ENCODE assay signal across 12 mouse cellular contexts in genomic region chr19:3972229-3972628, GRCm38 (mm10). TPM values are rescaled to one million over a fixed set of nuclear protein-coding genes. Genes with fewer than 3 reads are reported as not detected.
DNase-seq lines count a peak whose midpoint lies in the region; ATAC-seq lines count a peak whose summit lies in the region.
"Had no signal": no experiment of that assay in that cellular context is flagged by ENCODE, and none has a peak within 500 bp of the region (broad histone marks: within the 10 kb centered on the region; RNA-seq: fewer than 3 reads in every experiment).

Aldh3b2 (plus strand) TSS chr19:3972328.

- H3K27me3 ChIP-seq in liver, embryonic 13.5 days: 0 out of 2 replicates have a peak, but pooled peaks cover 8% of the 10 kb centered on the region
- no peaks in the 10 kb centered on the region for H3K27me3 ChIP-seq in stomach, embryonic 15.5 days (replicated peaks)

- H3K9me3 ChIP-seq in liver, embryonic 13.5 days (replicated peaks): no peaks in the 10 kb centered on the region
- no peaks in the 10 kb centered on the region for H3K9me3 ChIP-seq in stomach, embryonic 15.5 days
- H3K9me3 ChIP-seq: heart, embryonic 15.5 days had no signal

- peak within 1 kb of the TSS; percentile 2; the same call in 1 of the 2 replicates for H3K27ac ChIP-seq in liver, embryonic 13.5 days
- H3K27ac ChIP-seq in stomach, embryonic 15.5 days: peak within 1 kb of the TSS; percentile 51; the same call in 1 of the 2 replicates
- H3K27ac ChIP-seq: heart, embryonic 15.5 days had no signal

- 0 out of 2 replicates have a peak within 1 kb of the TSS, but pooled peaks have one; percentile 10 for H3K4me2 ChIP-seq in liver, embryonic 13.5 days
- H3K4me2 ChIP-seq in stomach, embryonic 15.5 days: 0 out of 2 replicates have a peak within 1 kb of the TSS, but pooled peaks have one; percentile 3
- H3K4me2 ChIP-seq: heart, embryonic 15.5 days had no signal

- peak within 1 kb of the TSS; percentile 36; the same call in 1 of the 2 replicates for H3K9ac ChIP-seq in liver, embryonic 13.5 days
- no peak within 1 kb of the TSS for H3K9ac ChIP-seq in stomach, embryonic 15.5 days
- H3K9ac ChIP-seq: heart, embryonic 15.5 days had no signal

- peaks cover 26% of the 10 kb centered on the region for H3K4me1 ChIP-seq in liver, embryonic 13.5 days (replicated peaks)
- H3K4me1 ChIP-seq in stomach, embryonic 15.5 days: no peaks in the 10 kb centered on the region; the same call in 1 of the 2 replicates

- WGBS in liver, embryonic 13.5 days (ENCODE audit: insufficient replicate concordance): 37% methylated on average over 9 of the region's 9 CpGs
- 22% methylated on average over 9 of the region's 9 CpGs for WGBS in stomach, embryonic 15.5 days

- no peak for DNase-seq in adrenal gland, postnatal 25 days
- no peak for DNase-seq in adrenal gland, postnatal 10 days
- DNase-seq in liver, embryonic 13.5 days: peak; percentile 63
- DNase-seq in ovary, adult 18-20 months (ENCODE audit: low spot score): no peak
- DNase-seq in heart, postnatal 4 days: no peak
- no peak for DNase-seq in thymus, postnatal 4 days
- DNase-seq: cerebellum, adult 2 months; kidney, adult 2 months had no signal

- H3K4me3 ChIP-seq in liver, embryonic 13.5 days (replicated peaks): no peak within 1 kb of the TSS
- 0 out of 2 replicates have a peak within 1 kb of the TSS, but pooled peaks have one; percentile 2 for H3K4me3 ChIP-seq in stomach, embryonic 15.5 days (replicated peaks)
- H3K4me3 ChIP-seq: heart, embryonic 15.5 days had no signal

- H3K36me3 ChIP-seq in liver, embryonic 13.5 days: no peaks in the 10 kb centered on the region
- no peaks in the 10 kb centered on the region for H3K36me3 ChIP-seq in stomach, embryonic 15.5 days
- H3K36me3 ChIP-seq: heart, embryonic 15.5 days had no signal

- ATAC-seq in erythroblast, adult 5-6 weeks (replicated peaks; ENCODE audit: low FRiP score, poor library complexity, severe bottlenecking): peak; percentile 87
- peak; percentile 87 for ATAC-seq in liver, embryonic 13.5 days (ENCODE audit: low read depth)
- peak; percentile 74; the same call in 1 of the 2 replicates for ATAC-seq in stomach, embryonic 15.5 days (ENCODE audit: insufficient read depth, low FRiP score, low read depth)

RNA-seq across cellular contexts. Expression of gene Aldh3b2, which starts in this region (rescaled TPM):
- 10.0 and 11.6 TPM in 2 replicates for total RNA-seq in adrenal gland, postnatal 25 days (2021)
- 10 to 100 TPM in 1 of 2 experiments, 1 to 10 TPM in 1; 8.9 to 11.2 TPM for total RNA-seq in adrenal gland, postnatal 10 days (2021)
- 0.63 TPM in 1 of 2 replicates, not detected in the other for total RNA-seq in erythroblast, adult 5-6 weeks (2015; ENCODE audit: low replicate concordance)
- 1.8 and 1.9 TPM in 2 replicates for total RNA-seq in erythroblast, adult 5-6 weeks (2017; ENCODE audit: low replicate concordance)
- 0.30 and 0.45 TPM in 2 replicates for polyA plus RNA-seq in liver, embryonic 13.5 days (2015; fragmentation: Nextera tagmentation; extraction: Ambion mirVana)
- 14.6 and 22.8 TPM in 2 replicates for polyA plus RNA-seq in stomach, embryonic 15.5 days (2015; fragmentation: Nextera tagmentation; extraction: Ambion mirVana)
- total RNA-seq in heart, postnatal 4 days (2021): under 1 TPM; 0.12 to 0.32 TPM
- total RNA-seq: liver, adult 2 months had no signal

Comparison
In these comparisons a context has a peak if more than half of its experiments do, and no peak if none do; other contexts are left out.
1. RNA of gene Aldh3b2 (polyA plus RNA-seq): 14.6 to 22.8 TPM in stomach, embryonic 15.5 days; 0.30 to 0.45 TPM in liver, embryonic 13.5 days; every median in the first group is over 10 times any median in the second.
2. Peak in DNase-seq, ATAC-seq, H3K27ac ChIP-seq, H3K9ac ChIP-seq and H3K4me2 ChIP-seq in liver, embryonic 13.5 days; RNA of the gene not detected or under 1 TPM.
3. Peak in every context shown above with its lines, with median percentiles within 50 percentile points of each other: ATAC-seq.